Mouse (Mus musculus) erythroblast, embryonic 14.5 days (primary cell): ENCODE measurements around the gene Pbx2.

Experiments used
- GATA1 ChIP-seq: IDR thresholded peaks from 2 replicates; pipeline ENCODE4 v1.6.1; 2012; ENCODE audit warnings: low read length, inconsistent platforms, mixed read lengths
- TAL1 ChIP-seq: IDR thresholded peaks from 3 replicates; pipeline ENCODE4 v1.6.1; 2012; ENCODE audit warnings: low read length, inconsistent platforms, mixed read lengths

- TF ChIP-seq TAL1 (no peak), GATA1 (no peak)
These were observed 31.9 kb upstream of the Pbx2 start for GRCm38 (mm10) chr17:34559116-34559515.
